Comparison of ENCODE assay signal across 9 mouse cellular contexts in genomic region chr11:66258851-66259250, GRCm38 (mm10).
DNase-seq lines count a peak whose midpoint lies in the region; ATAC-seq lines count a peak whose summit lies in the region.
"Had no signal": no experiment of that assay in that cellular context is flagged by ENCODE, and none has a peak within 500 bp of the region (broad histone marks: within the 10 kb centered on the region; RNA-seq: fewer than 3 reads in every experiment).

No protein-coding gene starts in this region.

- no peaks in the 10 kb centered on the region for H3K36me3 ChIP-seq in embryonic facial prominence, embryonic 14.5 days (ENCODE audit: control insufficient read depth, insufficient read depth, low read length)
- H3K36me3 ChIP-seq: hindbrain, embryonic 15.5 days had no signal

- no peak overlapping the region for H3K4me3 ChIP-seq in embryonic facial prominence, embryonic 14.5 days (ENCODE audit: low read depth, low read length)
- H3K4me3 ChIP-seq: hindbrain, embryonic 15.5 days had no signal

- WGBS in embryonic facial prominence, embryonic 14.5 days = 15% methylated on average over 3 of the region's 3 CpGs

- no peak overlapping the region for H3K4me2 ChIP-seq in embryonic facial prominence, embryonic 14.5 days (ENCODE audit: low read depth, low read length)
- H3K4me2 ChIP-seq: hindbrain, embryonic 15.5 days had no signal

- no peaks in the 10 kb centered on the region for H3K4me1 ChIP-seq in embryonic facial prominence, embryonic 14.5 days (ENCODE audit: control insufficient read depth, insufficient read depth, low read length)
- H3K4me1 ChIP-seq: hindbrain, embryonic 15.5 days had no signal

- intact Hi-C loops in left cerebral cortex, postnatal 36 days (cut with DNase I) = no loop called here

- H3K9me3 ChIP-seq in embryonic facial prominence, embryonic 14.5 days (ENCODE audit: control insufficient read depth, low read length) = no peaks in the 10 kb centered on the region
- H3K9me3 ChIP-seq: hindbrain, embryonic 15.5 days had no signal

- H3K27me3 ChIP-seq in embryonic facial prominence, embryonic 14.5 days (replicated peaks; ENCODE audit: control insufficient read depth, insufficient read depth, low read length) = no peaks in the 10 kb centered on the region
- H3K27me3 ChIP-seq: hindbrain, embryonic 15.5 days had no signal

- H3K9ac ChIP-seq in embryonic facial prominence, embryonic 14.5 days (ENCODE audit: low read depth, low read length) = no peak overlapping the region
- H3K9ac ChIP-seq: hindbrain, embryonic 15.5 days had no signal

- DNase-seq in kidney, adult 18-20 months = peak; percentile 29
- DNase-seq in kidney, adult 11 months = no peak
- DNase-seq in WW6 (ENCODE audit: low read depth, low spot score) (peak; percentile 43), MN1 (ENCODE audit: low spot score) (no peak)
- peak; percentile 82 for DNase-seq in embryonic facial prominence, embryonic 14.5 days (ENCODE audit: low spot score)
- peak; percentile 21 for DNase-seq in lung, postnatal 36 days
- no peak for DNase-seq in left cerebral cortex, postnatal 36 days (ENCODE audit: low spot score in 2 of 2)

- H3K27ac ChIP-seq in embryonic facial prominence, embryonic 14.5 days (replicated peaks; ENCODE audit: low read depth, low read length) = no peak overlapping the region
- H3K27ac ChIP-seq: hindbrain, embryonic 15.5 days had no signal

- ATAC-seq in embryonic facial prominence, embryonic 14.5 days (ENCODE audit: low read depth) = no peak
- no peak for ATAC-seq in monocyte, adult 5-6 weeks (replicated peaks; ENCODE audit: insufficient number of reproducible peaks, low FRiP score, low TSS enrichment, poor library complexity, severe bottlenecking)

Comparison
In these comparisons a context has a peak if more than half of its experiments do, and no peak if none do; other contexts are left out.
1. DNase-seq: peak in kidney, adult 18-20 months (single experiment), WW6 (single experiment), embryonic facial prominence, embryonic 14.5 days (single experiment) and lung, postnatal 36 days (single experiment); none in kidney, adult 11 months (single experiment), MN1 (single experiment) and left cerebral cortex, postnatal 36 days (0 of 2).